Mouse (Mus musculus) liver, embryonic 11.5 days (tissue): ENCODE data around the gene Man2a2. TPM values are rescaled to one million over a fixed set of nuclear protein-coding genes. Genes with fewer than 3 reads are reported as not detected.

Experiments used
- ATAC-seq: fragments of 200-750 bp; cut with Nextera tagmentation; replicated peaks from 2 replicates; pipeline ENCODE4 v1.8.0; 2017; ENCODE audit warnings: moderate number of reproducible peaks, mild to moderate bottlenecking, moderate TSS enrichment, moderate library complexity; ENCODE audit not compliant: low FRiP score
- DNase-seq: peaks from one replicate; pipeline ENCODE4 v3.0.0-alpha.2; 2017; ENCODE audit warnings: low spot score
- H3K27ac ChIP-seq: fragments of 300-500 bp; sonication (generic); 2 replicates; pipeline ENCODE4 v1.5.1; 2014; ENCODE audit warnings: mild to moderate bottlenecking, low read depth, low read length, control low read depth
- H3K27me3 ChIP-seq: fragments of 300-500 bp; sonication (generic); replicated peaks from 2 replicates; pipeline ENCODE4 v1.6.1; 2014; ENCODE audit warnings: low read length, mixed read lengths; ENCODE audit not compliant: control insufficient read depth, insufficient read depth
- H3K36me3 ChIP-seq: fragments of 300-500 bp; sonication (generic); 2 replicates; pipeline ENCODE4 v1.6.1; 2014; ENCODE audit warnings: mild to moderate bottlenecking, low read length, moderate library complexity, mixed read lengths; ENCODE audit not compliant: control insufficient read depth, insufficient read depth
- H3K4me1 ChIP-seq: fragments of 300-500 bp; sonication (generic); replicated peaks from 2 replicates; pipeline ENCODE4 v1.6.1; 2014; ENCODE audit warnings: low read length, mixed read lengths; ENCODE audit not compliant: control insufficient read depth, insufficient read depth
- H3K4me2 ChIP-seq: fragments of 300-500 bp; sonication (generic); 2 replicates; pipeline ENCODE4 v1.6.1; 2014; ENCODE audit warnings: mild to moderate bottlenecking, control low read depth, moderate library complexity
- H3K4me3 ChIP-seq: fragments of 300-500 bp; sonication (generic); 2 replicates; pipeline ENCODE4 v1.5.1; 2014; ENCODE audit warnings: low read depth, low read length, control low read depth
- H3K9ac ChIP-seq: fragments of 300-500 bp; sonication (generic); 2 replicates; pipeline ENCODE4 v1.6.1; 2014; ENCODE audit warnings: low read depth, low read length, control low read depth
- H3K9me3 ChIP-seq: fragments of 300-500 bp; sonication (generic); 2 replicates; pipeline ENCODE4 v1.6.1; 2016; ENCODE audit warnings: low read length, inconsistent platforms, mixed read lengths; ENCODE audit not compliant: control insufficient read depth
- WGBS: fragments of 180-500 bp; shearing (Covaris S2); extraction: QIAGEN DNeasy Blood & Tissue Kit; methylation state at CpG from one replicate; pipeline ENCODE4 v1.1.7; 2014; 5-methylcytosine and 5-hydroxymethylcytosine counted together
- polyA plus RNA-seq: library from polyadenylated mRNA; unstranded; fragments of >200 nt; fragmentation: Nextera tagmentation; extraction: Ambion mirVana; gene quantifications from 2 replicates; pipeline ENCODE4 v1.2.1, GENCODE M21; 2014

Man2a2 gene
- 9.4 and 12.4 TPM in 2 replicates for polyA plus RNA-seq

DNA sequence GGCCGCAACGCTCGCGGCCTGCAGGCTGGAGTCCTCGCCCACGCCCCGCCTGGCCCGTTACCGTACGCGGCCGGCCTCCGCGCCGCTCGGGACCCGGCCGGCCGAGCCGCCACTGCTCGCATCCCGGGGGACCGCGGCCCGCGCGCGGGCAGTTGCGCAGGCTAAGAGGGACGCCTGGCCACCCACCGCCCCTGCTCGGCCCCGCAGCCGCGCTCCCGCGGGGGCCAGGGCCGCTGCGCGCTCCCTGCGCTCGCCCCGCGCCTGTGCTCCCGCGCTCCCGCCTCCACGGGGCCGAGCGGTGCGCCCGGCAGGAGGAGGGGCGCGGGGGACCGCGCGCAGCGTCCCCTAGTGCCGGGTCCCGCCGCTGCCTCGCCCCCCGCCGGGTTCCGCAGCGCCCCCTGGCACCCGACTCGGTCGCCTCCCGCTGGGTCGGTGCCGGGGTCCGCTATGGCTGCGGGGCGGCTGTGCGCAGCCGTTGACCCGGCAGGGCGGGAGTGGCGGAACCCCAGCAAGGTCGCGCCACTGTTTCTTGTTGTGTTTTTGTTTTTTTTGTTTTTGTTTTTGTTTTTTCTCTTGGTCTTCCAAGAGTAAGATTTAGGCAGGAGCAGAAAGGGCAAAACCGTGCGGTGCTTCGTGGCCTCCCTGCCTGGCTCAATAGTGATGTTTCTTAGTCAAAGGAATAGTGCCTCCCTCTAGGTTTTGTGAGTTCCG is at the start of gene Man2a2:
TSS of gene Man2a2 (minus strand) at position 335 of the 711 bp plus-strand sequence.
- ATAC-seq (peak; percentile 73), DNase-seq (peak; percentile 78)
- no peaks in the 10 kb centered on the region for H3K27me3 ChIP-seq
- H3K27ac ChIP-seq = peak within 1 kb of the TSS; percentile 14
- peak within 1 kb of the TSS; percentile 97 for H3K4me2 ChIP-seq
- peaks cover 14% of the 10 kb centered on the region for H3K4me1 ChIP-seq
- WGBS = under 1% methylated on average over 51 of the region's 86 CpGs
- H3K4me3 ChIP-seq = peak within 1 kb of the TSS; percentile 81
- H3K9ac ChIP-seq = peak within 1 kb of the TSS; percentile 73
- H3K9me3 ChIP-seq = no peaks in the 10 kb centered on the region
- H3K36me3 ChIP-seq = peaks cover 11% of the 10 kb centered on the region; the same call in 1 of the 2 replicates

DNA sequence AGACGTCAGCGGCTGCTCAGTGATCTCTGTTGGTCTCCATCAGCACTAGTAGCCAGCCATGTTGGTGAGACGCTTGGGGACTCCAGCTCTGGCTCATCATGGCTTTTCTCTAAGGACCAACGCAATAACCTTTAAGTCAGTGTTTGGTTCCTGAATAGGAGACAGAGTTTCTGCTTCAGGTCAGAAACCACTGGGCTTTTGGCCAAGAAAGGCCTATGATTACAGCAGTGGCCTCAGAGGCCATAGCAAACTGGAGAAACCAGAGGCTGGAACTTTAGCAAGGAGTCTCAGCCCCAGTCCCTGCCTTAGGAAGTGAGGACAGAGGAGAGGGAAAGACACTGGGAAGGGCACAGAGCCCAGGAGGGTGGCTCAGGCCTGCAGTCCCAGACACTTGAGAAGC is 49.4 kb upstream of the Man2a2 start:
- ATAC-seq (no peak), DNase-seq (no peak)
- Histone ChIP-seq H3K27me3 (no peaks in the 10 kb centered on the region), H3K9ac (no peak overlapping the region), H3K4me1 (peaks cover 16% of the 10 kb centered on the region), H3K9me3 (no peaks in the 10 kb centered on the region), H3K36me3 (no peaks in the 10 kb centered on the region), H3K4me2 (no peak overlapping the region), H3K4me3 (no peak overlapping the region), H3K27ac (no peak overlapping the region)
- 83% methylated on average over 4 of the region's 4 CpGs for WGBS

DNA sequence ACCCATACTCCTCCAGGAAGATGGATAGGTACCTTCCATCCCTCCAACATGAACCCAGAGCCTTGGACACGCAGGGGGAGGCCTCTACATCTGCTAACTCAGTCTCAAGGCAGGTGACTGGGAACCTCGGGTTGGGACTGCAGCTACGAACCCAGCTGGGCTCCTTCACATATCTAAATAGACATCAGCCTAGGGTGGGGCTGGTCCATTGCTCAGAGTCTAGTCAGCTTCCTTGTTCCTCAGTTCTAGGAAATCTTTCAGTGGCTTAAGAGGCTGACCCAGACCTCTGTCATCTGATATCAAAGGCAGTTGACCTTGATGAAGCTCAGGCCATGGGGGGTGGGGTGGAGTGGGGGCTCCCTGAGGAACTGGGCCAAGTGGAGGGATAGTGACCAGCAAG is 48.1 kb upstream of the Man2a2 start:
- Histone ChIP-seq H3K4me1 (peaks cover 16% of the 10 kb centered on the region), H3K4me2 (no peak overlapping the region), H3K4me3 (no peak overlapping the region), H3K27ac (no peak overlapping the region), H3K36me3 (no peaks in the 10 kb centered on the region), H3K27me3 (no peaks in the 10 kb centered on the region), H3K9me3 (no peaks in the 10 kb centered on the region), H3K9ac (no peak overlapping the region)
- ATAC-seq (no peak), DNase-seq (no peak)
- 62% methylated on average over 3 of the region's 3 CpGs for WGBS

DNA sequence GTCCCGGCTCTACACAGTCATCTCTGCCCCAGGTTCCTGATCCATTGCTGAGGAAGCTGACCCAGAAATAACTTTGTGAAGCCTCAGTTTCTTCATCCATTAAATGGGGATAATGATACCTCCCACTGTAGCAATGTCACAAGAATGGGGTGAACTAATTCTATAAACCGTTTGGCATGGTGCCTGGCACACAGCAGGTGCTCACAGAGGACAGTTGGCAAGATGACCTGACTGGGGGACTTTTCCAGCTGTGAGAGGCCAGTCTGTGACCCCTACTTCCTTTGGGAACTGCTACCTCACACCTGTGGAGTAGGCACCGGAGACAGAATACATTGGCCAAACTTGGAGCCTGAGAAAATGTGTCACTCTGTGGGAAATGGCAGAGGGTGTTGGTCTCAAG is 46.9 kb upstream of the Man2a2 start:
- no peak overlapping the region for H3K4me3 ChIP-seq
- no peak overlapping the region for H3K9ac ChIP-seq
- H3K4me1 ChIP-seq = peaks cover 13% of the 10 kb centered on the region
- DNase-seq = no peak
- no peaks in the 10 kb centered on the region for H3K27me3 ChIP-seq
- no peak for ATAC-seq
- no peak overlapping the region for H3K27ac ChIP-seq
- WGBS = 83% methylated on average over 3 of the region's 3 CpGs
- H3K4me2 ChIP-seq = no peak overlapping the region
- H3K36me3 ChIP-seq = no peaks in the 10 kb centered on the region
- no peaks in the 10 kb centered on the region for H3K9me3 ChIP-seq

DNA sequence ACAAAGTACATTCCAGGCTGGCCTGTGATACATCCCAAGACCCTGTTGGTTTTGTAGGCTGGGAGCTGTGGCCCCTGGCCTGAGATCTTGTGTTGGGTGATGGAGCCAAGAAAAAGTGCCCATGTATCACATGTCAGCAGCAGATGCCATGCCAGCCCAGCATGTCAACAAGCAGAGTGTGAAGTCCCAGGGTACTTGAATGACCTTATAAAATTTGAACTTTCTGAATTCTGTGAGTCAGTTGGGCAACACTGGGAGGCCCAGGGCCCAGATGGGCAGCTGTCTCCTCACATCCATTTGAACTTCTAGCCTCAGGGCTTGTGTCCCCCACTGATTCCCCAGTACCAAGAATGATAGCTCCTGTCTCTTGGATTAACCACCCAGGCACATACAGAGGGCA is 46.4 kb upstream of the Man2a2 start:
- no peak overlapping the region for H3K4me2 ChIP-seq
- ATAC-seq (no peak), DNase-seq (no peak)
- H3K36me3 ChIP-seq = no peaks in the 10 kb centered on the region
- H3K9ac ChIP-seq = no peak overlapping the region
- no peaks in the 10 kb centered on the region for H3K9me3 ChIP-seq
- no peaks in the 10 kb centered on the region for H3K27me3 ChIP-seq
- H3K27ac ChIP-seq = no peak overlapping the region
- H3K4me1 ChIP-seq = peaks cover 12% of the 10 kb centered on the region
- H3K4me3 ChIP-seq = no peak overlapping the region

DNA sequence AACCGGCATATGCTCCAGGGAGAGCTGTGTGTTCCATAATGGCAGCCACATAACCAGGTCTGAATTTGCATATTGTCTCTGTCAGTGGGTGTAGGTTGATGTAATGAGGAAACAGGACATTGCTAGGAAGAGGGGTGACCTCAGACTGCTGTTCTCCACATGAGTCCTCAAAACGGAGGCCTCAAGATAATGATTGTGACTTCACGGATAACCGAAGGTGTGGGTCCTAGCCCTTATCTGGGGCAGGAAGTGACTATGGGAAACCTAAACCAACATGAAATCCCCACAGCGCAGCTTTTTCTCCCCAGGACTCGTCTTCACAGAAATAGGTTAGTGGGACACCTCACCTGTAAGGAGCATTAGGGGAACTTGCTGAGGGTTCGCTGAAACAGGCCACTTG is 45.8 kb upstream of the Man2a2 start:
- Histone ChIP-seq H3K4me2 (no peak overlapping the region), H3K9me3 (no peaks in the 10 kb centered on the region), H3K27ac (no peak overlapping the region), H3K4me3 (no peak overlapping the region), H3K36me3 (no peaks in the 10 kb centered on the region), H3K4me1 (peaks cover 9% of the 10 kb centered on the region), H3K27me3 (no peaks in the 10 kb centered on the region), H3K9ac (no peak overlapping the region)
- ATAC-seq = no peak
- WGBS = 47% methylated on average over 7 of the region's 7 CpGs
- no peak for DNase-seq

DNA sequence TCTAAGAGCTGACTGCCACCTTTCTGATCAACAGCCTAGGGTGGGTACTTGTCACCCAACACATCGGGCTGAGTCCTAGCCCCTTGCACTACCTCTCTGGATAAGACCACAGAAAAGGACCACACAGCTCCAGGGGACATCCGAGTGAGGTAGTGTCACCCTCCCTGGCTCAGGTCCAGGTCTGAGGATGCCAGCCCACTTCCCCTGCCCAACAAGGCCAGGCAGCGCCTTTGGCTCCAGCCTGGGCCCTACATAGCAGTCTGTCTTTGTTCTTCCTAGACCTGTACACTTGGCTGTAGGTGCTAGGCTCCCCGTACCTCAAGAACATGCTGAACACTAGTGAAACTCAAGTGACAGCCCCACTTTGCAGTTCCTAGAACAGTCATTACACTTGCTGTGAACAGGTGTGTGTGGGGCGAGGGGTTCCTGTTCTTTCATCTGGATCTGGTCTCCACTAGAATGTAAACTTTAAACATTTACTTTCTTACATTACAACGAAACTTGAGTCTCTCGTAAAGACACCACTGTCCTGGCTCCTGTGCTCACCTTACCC is 43.2 kb upstream of the Man2a2 start:
- WGBS = 75% methylated on average over 7 of the region's 7 CpGs
- Histone ChIP-seq H3K9ac (no peak overlapping the region), H3K9me3 (no peaks in the 10 kb centered on the region), H3K27me3 (no peaks in the 10 kb centered on the region), H3K4me3 (no peak overlapping the region), H3K27ac (no peak overlapping the region), H3K36me3 (no peaks in the 10 kb centered on the region), H3K4me2 (no peak overlapping the region), H3K4me1 (peaks cover 9% of the 10 kb centered on the region)
- ATAC-seq = no peak
- no peak for DNase-seq

DNA sequence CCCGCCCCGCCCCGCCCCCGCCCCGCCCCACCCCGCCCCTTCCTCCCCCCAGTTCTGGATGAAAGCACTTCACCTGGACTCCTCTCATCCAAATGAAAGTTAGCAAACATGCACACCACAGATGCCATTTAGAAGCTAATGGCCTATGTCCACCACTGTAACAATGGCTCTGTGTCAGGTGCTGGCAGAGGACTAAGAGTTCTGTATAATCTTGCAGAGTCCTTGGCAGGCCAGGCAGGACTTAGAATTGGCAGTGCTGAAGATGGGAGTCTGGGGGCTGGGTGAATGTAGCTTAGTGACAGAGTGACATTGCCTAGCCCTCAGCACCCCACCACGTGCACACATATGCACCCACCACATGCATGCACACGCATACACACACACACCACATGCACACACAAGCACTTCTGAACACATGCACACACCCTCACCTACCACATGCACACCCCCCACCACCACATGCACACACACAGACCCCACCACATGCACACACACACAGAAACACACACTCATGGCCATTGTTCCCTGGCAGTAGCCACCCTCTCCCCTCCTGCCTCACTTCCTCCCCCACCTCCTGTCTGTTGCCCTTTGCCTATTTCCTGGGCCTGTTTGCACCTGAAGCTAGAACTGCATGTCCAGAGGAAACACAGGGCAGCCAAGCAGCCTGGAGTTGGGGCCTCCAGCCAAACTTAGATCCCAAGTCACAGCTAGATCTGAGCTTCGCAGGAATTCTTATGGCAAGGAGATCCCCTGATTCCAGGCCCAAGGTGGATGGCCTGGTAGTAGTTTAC is 42.5 kb upstream of the Man2a2 start:
- Histone ChIP-seq H3K4me1 (peaks cover 9% of the 10 kb centered on the region), H3K9ac (no peak overlapping the region), H3K27ac (no peak overlapping the region), H3K9me3 (no peaks in the 10 kb centered on the region), H3K4me3 (no peak overlapping the region), H3K36me3 (no peaks in the 10 kb centered on the region), H3K4me2 (no peak overlapping the region), H3K27me3 (no peaks in the 10 kb centered on the region)
- WGBS = 82% methylated on average over 9 of the region's 9 CpGs
- ATAC-seq (no peak), DNase-seq (no peak)
